Mouse (Mus musculus) midbrain, postnatal 0 days (tissue): Measurements from ENCODE around the gene Dnaic1. TPM values are rescaled to one million over a fixed set of nuclear protein-coding genes. Genes with fewer than 3 reads are reported as not detected.

Source experiments
- ATAC-seq: fragments of 200-750 bp; cut with Nextera tagmentation; 2 replicates; pipeline ENCODE4 v1.8.0; 2017; ENCODE audit warnings: moderate number of reproducible peaks, mild to moderate bottlenecking, moderate TSS enrichment, moderate library complexity; ENCODE audit not compliant: low FRiP score
- DNase-seq: peaks from one replicate; pipeline ENCODE4 v3.0.0-alpha.2; 2015; ENCODE audit warnings: low spot score
- H3K27ac ChIP-seq: fragments of 300-500 bp; sonication (generic); 2 replicates; pipeline ENCODE4 v1.5.1; 2014; ENCODE audit warnings: low read depth, mild to moderate bottlenecking, low read length, mixed read lengths
- H3K27me3 ChIP-seq: fragments of 300-500 bp; sonication (generic); 2 replicates; pipeline ENCODE4 v1.6.1; 2014; ENCODE audit warnings: low read length, control low read depth, mixed read lengths; ENCODE audit not compliant: insufficient read depth
- H3K36me3 ChIP-seq: fragments of 300-500 bp; sonication (generic); 2 replicates; pipeline ENCODE4 v1.6.1; 2014; ENCODE audit warnings: low read length, control low read depth, mixed read lengths; ENCODE audit not compliant: insufficient read depth
- H3K4me1 ChIP-seq: fragments of 300-500 bp; sonication (generic); 2 replicates; pipeline ENCODE4 v1.6.1; 2014; ENCODE audit warnings: mild to moderate bottlenecking, control low read depth, antibody characterized with exemption, low read length, mixed read lengths; ENCODE audit not compliant: insufficient read depth
- H3K4me2 ChIP-seq: fragments of 300-500 bp; sonication (generic); 2 replicates; pipeline ENCODE4 v1.6.1; 2014; ENCODE audit warnings: low read depth, mild to moderate bottlenecking, low read length, mixed read lengths; ENCODE audit not compliant: poor library complexity, severe bottlenecking
- H3K4me3 ChIP-seq: fragments of 300-500 bp; sonication (generic); 2 replicates; pipeline ENCODE4 v1.5.1; 2014; ENCODE audit warnings: low read depth, mild to moderate bottlenecking, low read length, moderate library complexity
- H3K9ac ChIP-seq: fragments of 300-500 bp; sonication (generic); replicated peaks from 2 replicates; pipeline ENCODE4 v1.6.1; 2014; ENCODE audit warnings: mild to moderate bottlenecking, low read length, moderate library complexity, mixed read lengths; ENCODE audit not compliant: poor library complexity, severe bottlenecking
- H3K9me3 ChIP-seq: fragments of 300-500 bp; sonication (generic); 2 replicates; pipeline ENCODE4 v1.6.1; 2016; ENCODE audit warnings: low read length, control low read depth
- CTCF ChIP-seq: IDR thresholded peaks from 2 replicates; pipeline ENCODE4 v1.5.1; 2016; ENCODE audit warnings: antibody characterized with exemption, mild to moderate bottlenecking
- WGBS: fragments of 180-500 bp; shearing (Covaris S2); extraction: QIAGEN DNeasy Blood & Tissue Kit; methylation state at CpG from one replicate; pipeline ENCODE4 v1.1.7; 2014; 5-methylcytosine and 5-hydroxymethylcytosine counted together
- polyA plus RNA-seq: library from polyadenylated mRNA; unstranded; fragments of >200 nt; fragmentation: Nextera tagmentation; extraction: Ambion mirVana; gene quantifications from 2 replicates; pipeline ENCODE4 v1.2.1, GENCODE M21; 2015
- total RNA-seq: library from RNA; depleted of rRNA; stranded (reverse); fragments of >200 nt; gene quantifications from 2 replicates; pipeline ENCODE4 v1.2.3, GENCODE M21; 2014

Gene Dnaic1
- total and polyA plus RNA-seq, 2 experiments from 2014 or later, result 1.7 to 3.2 TPM

DNA sequence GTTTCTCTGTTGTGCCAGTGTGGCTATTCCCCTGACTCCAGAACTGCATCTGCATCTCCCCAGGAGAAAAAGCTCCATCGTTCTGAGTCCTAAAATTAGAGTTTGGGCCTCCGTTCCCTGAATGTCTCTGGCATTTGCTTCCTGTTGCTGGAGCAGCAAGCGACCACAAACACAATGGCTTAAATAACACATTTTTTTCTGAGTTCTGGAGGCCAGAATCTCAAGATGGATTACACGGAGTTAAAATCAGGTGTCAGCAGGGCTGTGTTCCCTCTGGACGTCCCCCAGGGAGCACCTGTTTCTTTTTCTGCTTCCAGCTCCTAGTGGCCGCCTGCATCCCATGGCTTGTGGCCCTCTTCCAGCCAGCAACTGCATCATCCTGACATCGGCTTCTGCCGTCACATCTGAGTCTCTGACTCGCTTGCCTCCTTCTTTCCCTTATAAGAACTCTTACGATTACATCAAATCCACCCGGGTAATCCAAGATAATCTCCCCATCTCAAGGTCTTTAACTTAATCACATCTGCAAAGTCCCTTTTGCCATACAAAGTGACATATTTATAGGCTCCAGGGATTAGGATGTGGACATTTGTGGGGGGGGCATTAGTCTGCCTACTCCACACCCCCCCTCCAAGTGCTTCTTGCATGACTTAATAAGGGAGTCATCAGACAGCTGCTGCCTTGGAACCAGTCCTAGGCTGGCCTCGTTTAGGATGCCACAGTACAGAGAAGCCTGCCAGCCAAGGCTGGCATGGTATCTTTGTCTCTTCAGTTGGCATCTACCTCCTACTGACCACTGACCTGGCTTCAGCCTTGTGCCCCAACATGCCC is 49.6 kb downstream of the Dnaic1 start:
- peak; percentile 87 for DNase-seq
- TF ChIP-seq CTCF, result no peak
- no peak overlapping the region for H3K4me3 ChIP-seq
- H3K27me3 ChIP-seq, result no peaks in the 10 kb centered on the region
- no peaks in the 10 kb centered on the region; the same call in 1 of the 2 replicates for H3K4me1 ChIP-seq
- no peak overlapping the region for H3K4me2 ChIP-seq
- H3K9me3 ChIP-seq, result no peaks in the 10 kb centered on the region
- 34% methylated on average over 12 of the region's 12 CpGs for WGBS
- no peak for ATAC-seq
- no peaks in the 10 kb centered on the region for H3K36me3 ChIP-seq
- no peak overlapping the region for H3K27ac ChIP-seq
- H3K9ac ChIP-seq, result no peak overlapping the region

DNA sequence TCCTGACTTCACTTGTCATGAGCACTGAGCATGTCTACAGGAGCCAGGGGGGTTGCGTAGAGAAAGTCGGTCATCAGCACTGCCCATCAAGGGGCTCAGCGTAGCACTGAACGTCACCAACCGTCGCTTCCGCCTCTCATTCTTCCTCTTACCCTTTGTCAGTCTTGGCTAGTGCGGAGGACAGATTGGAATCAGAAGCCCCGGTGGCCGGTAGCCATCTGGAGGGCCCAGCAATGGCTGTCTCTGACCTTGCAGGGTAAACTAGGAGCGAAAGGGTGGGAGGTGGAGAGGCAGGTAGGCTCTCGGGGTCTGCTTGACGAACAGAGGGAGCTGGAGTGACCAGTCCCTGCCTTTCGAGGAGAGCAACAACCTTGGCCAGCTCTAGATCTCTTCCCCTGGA is 52.5 kb downstream of the Dnaic1 start:
- DNase-seq, result no peak
- no peaks in the 10 kb centered on the region; the same call in 1 of the 2 replicates for H3K4me1 ChIP-seq
- WGBS, result 87% methylated on average over 14 of the region's 14 CpGs

DNA sequence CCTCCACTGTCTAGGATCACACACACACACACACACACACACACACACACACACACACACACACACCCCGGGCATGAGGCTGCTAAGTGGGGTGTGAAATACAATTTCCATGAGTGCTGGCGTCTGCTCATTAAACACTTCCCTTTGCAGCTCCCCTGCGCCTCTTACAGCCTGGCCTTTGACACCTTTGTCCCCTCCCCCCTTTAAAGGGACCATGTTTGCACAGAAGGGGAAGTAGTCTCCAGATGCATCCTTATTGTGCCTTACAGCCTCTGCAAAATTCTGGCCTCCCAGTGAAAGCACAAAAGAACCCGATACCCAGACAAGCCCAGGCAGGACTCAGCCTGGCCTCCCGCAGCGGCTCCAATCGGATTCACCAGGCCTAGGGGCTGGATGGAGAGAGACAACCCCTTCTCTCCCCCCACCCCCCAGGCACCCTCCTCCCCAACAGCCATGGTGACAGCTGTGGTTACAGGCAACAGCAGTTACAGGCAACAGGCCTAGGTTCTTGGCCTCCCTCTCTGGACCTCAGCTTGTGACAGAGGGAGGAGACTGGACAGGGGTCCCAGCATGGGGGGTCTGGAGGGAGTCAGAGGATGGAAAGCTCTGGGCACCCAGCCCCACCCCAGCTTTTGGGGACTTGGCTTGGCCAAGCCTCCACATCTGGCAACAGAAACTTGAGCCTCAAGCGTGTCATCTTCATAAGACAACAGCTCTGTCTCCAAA is 58.8 kb downstream of the Dnaic1 start:
- H3K9ac ChIP-seq, result no peak overlapping the region
- peak; percentile 55 for DNase-seq
- 14% methylated on average over 8 of the region's 8 CpGs for whole genome bisulfite sequencing

More for the DNA sequence above, 52.5 kb downstream of the Dnaic1 start:
- TF ChIP-seq CTCF, result no peak
- H3K27me3 ChIP-seq, result no peaks in the 10 kb centered on the region
- H3K4me2 ChIP-seq, result no peak overlapping the region
- H3K36me3 ChIP-seq, result no peaks in the 10 kb centered on the region
- no peak overlapping the region for H3K9ac ChIP-seq
- ATAC-seq, result no peak
- no peak overlapping the region for H3K4me3 ChIP-seq
- H3K27ac ChIP-seq, result no peak overlapping the region
- H3K9me3 ChIP-seq, result no peaks in the 10 kb centered on the region

DNA sequence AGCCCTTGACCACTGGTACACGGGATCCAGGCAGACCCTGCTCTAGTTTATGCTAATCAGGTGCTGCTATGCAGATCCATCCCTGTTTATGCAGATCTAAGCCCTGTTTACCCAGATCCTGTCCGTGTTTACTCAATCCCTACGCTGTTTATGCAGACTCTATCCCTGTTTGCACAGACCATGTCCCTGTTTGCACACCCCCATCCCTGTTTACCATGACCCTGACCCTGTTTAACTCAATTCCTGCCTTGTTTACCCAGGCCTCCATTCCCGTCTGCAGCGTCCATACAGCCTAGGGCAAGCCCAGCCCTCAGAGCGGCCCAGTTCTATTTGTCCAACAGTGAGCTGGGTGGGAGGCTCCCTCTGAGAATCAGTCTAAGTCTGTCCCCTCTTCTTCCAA is 60.6 kb downstream of the Dnaic1 start:
- H3K27me3 ChIP-seq, result no peaks in the 10 kb centered on the region
- no peak overlapping the region for H3K27ac ChIP-seq
- no peaks in the 10 kb centered on the region for H3K36me3 ChIP-seq
- H3K9ac ChIP-seq, result no peak overlapping the region
- DNase-seq, result no peak
- H3K4me2 ChIP-seq, result no peak overlapping the region
- no peak for ATAC-seq
- WGBS, result 40% methylated on average over 6 of the region's 6 CpGs
- H3K9me3 ChIP-seq, result no peaks in the 10 kb centered on the region
- H3K4me3 ChIP-seq, result no peak overlapping the region
- no peak for TF ChIP-seq CTCF
- peaks cover 17% of the 10 kb centered on the region; the same call in 1 of the 2 replicates for H3K4me1 ChIP-seq

More for the DNA sequence above, 58.8 kb downstream of the Dnaic1 start:
- H3K36me3 ChIP-seq, result no peaks in the 10 kb centered on the region
- no peak overlapping the region for H3K4me3 ChIP-seq
- H3K9me3 ChIP-seq, result no peaks in the 10 kb centered on the region
- 0 out of 2 replicates have a peak, but pooled peaks have one; percentile 8 for ATAC-seq
- no peaks in the 10 kb centered on the region for H3K27me3 ChIP-seq
- H3K4me1 ChIP-seq, result peaks cover 17% of the 10 kb centered on the region; the same call in 1 of the 2 replicates
- no peak overlapping the region for H3K4me2 ChIP-seq
- no peak overlapping the region for H3K27ac ChIP-seq
- TF ChIP-seq CTCF, result no peak

DNA sequence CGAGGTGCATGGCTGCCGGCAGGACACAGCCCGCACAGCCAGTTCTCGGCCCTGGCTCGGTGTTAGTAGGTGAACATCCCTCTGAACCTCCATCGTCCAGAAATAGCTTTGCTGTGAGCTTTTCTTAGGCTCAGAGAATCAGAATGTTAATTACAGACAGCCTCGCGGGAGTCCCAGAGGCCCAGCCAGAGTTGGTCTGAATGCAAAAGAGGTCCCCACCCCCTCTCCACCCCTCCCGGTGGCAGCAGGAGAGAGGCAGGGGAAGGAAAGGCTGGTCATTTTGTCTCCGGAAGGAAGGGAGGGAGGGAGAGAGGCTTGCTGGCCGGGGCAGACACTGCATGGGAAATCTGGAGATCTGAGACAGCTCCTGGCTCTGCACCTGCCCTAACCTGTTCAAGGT is 61.8 kb downstream of the Dnaic1 start:
- Histone ChIP-seq H3K27me3 (no peaks in the 10 kb centered on the region), H3K36me3 (no peaks in the 10 kb centered on the region), H3K4me1 (peaks cover 17% of the 10 kb centered on the region), H3K9me3 (no peaks in the 10 kb centered on the region), H3K4me2 (no peak overlapping the region), H3K9ac (no peak overlapping the region), H3K27ac (peak overlapping the region; percentile 51), H3K4me3 (no peak overlapping the region)
- WGBS, result 6% methylated on average over 11 of the region's 11 CpGs
- no peak for TF ChIP-seq CTCF
- peak; percentile 59 for ATAC-seq
- DNase-seq, result peak; percentile 64

DNA sequence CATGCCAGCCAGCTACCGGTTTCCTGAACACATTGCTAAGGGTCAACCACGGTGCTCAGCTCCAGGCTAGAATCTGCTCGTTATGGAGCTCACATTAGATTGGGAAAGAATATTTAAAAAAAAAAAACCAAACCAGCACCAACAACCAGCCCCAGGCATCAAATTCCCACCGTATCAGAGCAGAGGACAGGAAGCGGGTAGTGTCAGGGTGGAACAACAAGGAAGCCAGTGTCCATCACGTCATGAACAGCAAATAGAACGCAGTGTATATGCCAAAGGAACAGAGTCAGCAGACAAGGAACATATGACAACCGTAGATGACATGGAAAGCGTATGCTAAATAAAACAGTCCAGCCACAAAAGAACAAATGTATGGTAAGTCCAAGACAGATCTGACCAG is 63.4 kb downstream of the Dnaic1 start:
- Histone ChIP-seq H3K36me3 (peaks cover 4% of the 10 kb centered on the region; the same call in 1 of the 2 replicates), H3K9ac (no peak overlapping the region)

More for the DNA sequence above, 63.4 kb downstream of the Dnaic1 start:
- no peaks in the 10 kb centered on the region for H3K27me3 ChIP-seq
- no peak overlapping the region for H3K4me2 ChIP-seq
- peaks cover 17% of the 10 kb centered on the region for H3K4me1 ChIP-seq
- no peak overlapping the region for H3K4me3 ChIP-seq
- no peak overlapping the region for H3K27ac ChIP-seq
- WGBS, result 70% methylated on average over 9 of the region's 9 CpGs
- ATAC-seq, result no peak
- TF ChIP-seq CTCF, result no peak
- H3K9me3 ChIP-seq, result no peaks in the 10 kb centered on the region
- no peak for DNase-seq
